In genomic region chr19:10881426-10882154, GRCm38 (mm10) we compare ENCODE assay signal across 7 mouse cellular contexts. TPM values are rescaled to one million over a fixed set of nuclear protein-coding genes. Genes with fewer than 3 reads are reported as not detected.
DNase-seq lines count a peak whose midpoint lies in the region; ATAC-seq lines count a peak whose summit lies in the region.

TSS of gene Tmem109 (minus strand) at chr19:10882001.

- H3K27me3 ChIP-seq in embryonic facial prominence, embryonic 11.5 days (ENCODE audit: control insufficient read depth, insufficient read depth, low read length) = no peaks in the 10 kb centered on the region
- H3K27me3 ChIP-seq in limb, embryonic 11.5 days (ENCODE audit: control insufficient read depth, insufficient read depth, low read length) = no peaks in the 10 kb centered on the region
- H3K27me3 ChIP-seq in midbrain, embryonic 14.5 days (ENCODE audit: control insufficient read depth, insufficient read depth, low read length) = no peaks in the 10 kb centered on the region

- DNase-seq in adrenal gland, postnatal 14 days = peak; percentile 96
- DNase-seq in embryonic facial prominence, embryonic 11.5 days (ENCODE audit: low spot score) = peak; percentile 97
- peak; percentile 99 for DNase-seq in heart, adult 11 months
- peak; percentile 93 for DNase-seq in kidney, adult 18-20 months
- DNase-seq in limb, embryonic 11.5 days (ENCODE audit: low spot score) = peak; percentile 96
- peak; percentile 98 for DNase-seq in midbrain, embryonic 14.5 days
- peak; percentile 80 to 83 for DNase-seq in spleen, adult 18-20 months

- H3K9me3 ChIP-seq in embryonic facial prominence, embryonic 11.5 days (replicated peaks; ENCODE audit: control insufficient read depth, low read length) = no peaks in the 10 kb centered on the region
- H3K9me3 ChIP-seq in limb, embryonic 11.5 days (ENCODE audit: control insufficient read depth, low read length) = no peaks in the 10 kb centered on the region
- H3K9me3 ChIP-seq in midbrain, embryonic 14.5 days (ENCODE audit: control insufficient read depth, low read length) = peaks cover 5% of the 10 kb centered on the region; the same call in 1 of the 2 replicates

- peak within 1 kb of the TSS; percentile 86 for H3K27ac ChIP-seq in embryonic facial prominence, embryonic 11.5 days (replicated peaks; ENCODE audit: low read depth, low read length)
- H3K27ac ChIP-seq in limb, embryonic 11.5 days (replicated peaks; ENCODE audit: low read depth, low read length) = peak within 1 kb of the TSS; percentile 86
- H3K27ac ChIP-seq in midbrain, embryonic 14.5 days (replicated peaks; ENCODE audit: low read depth, low read length) = peak within 1 kb of the TSS; percentile 96

- peak within 1 kb of the TSS; percentile 93 for H3K4me2 ChIP-seq in embryonic facial prominence, embryonic 11.5 days (ENCODE audit: low read depth, low read length)
- peak within 1 kb of the TSS; percentile 95 for H3K4me2 ChIP-seq in limb, embryonic 11.5 days (ENCODE audit: low read depth, severe bottlenecking)
- H3K4me2 ChIP-seq in midbrain, embryonic 14.5 days (ENCODE audit: low read length) = peak within 1 kb of the TSS; percentile 83

- peaks cover 2% of the 10 kb centered on the region; the same call in 1 of the 2 replicates for H3K36me3 ChIP-seq in embryonic facial prominence, embryonic 11.5 days (replicated peaks; ENCODE audit: control insufficient read depth, insufficient read depth, low read depth, low read length)
- H3K36me3 ChIP-seq in limb, embryonic 11.5 days (ENCODE audit: control insufficient read depth, insufficient read depth, low read length) = no peaks in the 10 kb centered on the region
- H3K36me3 ChIP-seq in midbrain, embryonic 14.5 days (ENCODE audit: control insufficient read depth, insufficient read depth, low read length) = 0 out of 2 replicates have a peak, but pooled peaks cover 7% of the 10 kb centered on the region

- peak; percentile 93 for ATAC-seq in embryonic facial prominence, embryonic 11.5 days (replicated peaks; ENCODE audit: insufficient number of reproducible peaks, low FRiP score, low TSS enrichment, low read depth)
- peak; percentile 92 for ATAC-seq in limb, embryonic 11.5 days (ENCODE audit: insufficient number of reproducible peaks, low FRiP score, low TSS enrichment, low read depth)
- peak; percentile 92 for ATAC-seq in midbrain, embryonic 14.5 days (ENCODE audit: low FRiP score, low TSS enrichment)

- H3K9ac ChIP-seq in embryonic facial prominence, embryonic 11.5 days (replicated peaks; ENCODE audit: low read length) = peak within 1 kb of the TSS; percentile 77
- peak within 1 kb of the TSS; percentile 86 for H3K9ac ChIP-seq in limb, embryonic 11.5 days (ENCODE audit: low read length)
- H3K9ac ChIP-seq in midbrain, embryonic 14.5 days (replicated peaks; ENCODE audit: low read length) = peak within 1 kb of the TSS; percentile 67

- H3K4me1 ChIP-seq in embryonic facial prominence, embryonic 11.5 days (ENCODE audit: control insufficient read depth, insufficient read depth, low read length) = 0 out of 2 replicates have a peak, but pooled peaks cover 5% of the 10 kb centered on the region
- peaks cover 10% of the 10 kb centered on the region; the same call in 1 of the 2 replicates for H3K4me1 ChIP-seq in limb, embryonic 11.5 days (ENCODE audit: control insufficient read depth, insufficient read depth, low read length)
- peaks cover 19% of the 10 kb centered on the region for H3K4me1 ChIP-seq in midbrain, embryonic 14.5 days (ENCODE audit: control insufficient read depth, insufficient read depth, low read length)

- WGBS in embryonic facial prominence, embryonic 11.5 days = under 1% methylated on average over 49 of the region's 49 CpGs
- under 1% methylated on average over 49 of the region's 49 CpGs for WGBS in limb, embryonic 11.5 days
- under 1% methylated on average over 49 of the region's 49 CpGs for WGBS in midbrain, embryonic 14.5 days

- peak within 1 kb of the TSS; percentile 53 for H3K4me3 ChIP-seq in embryonic facial prominence, embryonic 11.5 days (ENCODE audit: low read depth, low read length)
- peak within 1 kb of the TSS; percentile 55 for H3K4me3 ChIP-seq in limb, embryonic 11.5 days (ENCODE audit: low read depth, low read length)
- peak within 1 kb of the TSS; percentile 57 for H3K4me3 ChIP-seq in midbrain, embryonic 14.5 days (replicated peaks; ENCODE audit: low read depth, low read length)

RNA-seq across cellular contexts. Expression of gene Tmem109, which starts in this region (rescaled TPM):
- 92.7 and 101 TPM in 2 replicates for total RNA-seq in adrenal gland, postnatal 14 days (2021)
- polyA plus RNA-seq in embryonic facial prominence, embryonic 11.5 days (2014; fragmentation: Nextera tagmentation; extraction: Ambion mirVana) = 64.9 and 67.5 TPM in 2 replicates
- polyA plus RNA-seq in limb, embryonic 11.5 days (2014; fragmentation: Nextera tagmentation; extraction: Ambion mirVana) = 69.6 and 71.1 TPM in 2 replicates
- 35.8 and 41.2 TPM in 2 replicates for polyA plus RNA-seq in midbrain, embryonic 14.5 days (2014; fragmentation: Nextera tagmentation; extraction: Ambion mirVana)

Comparison
In these comparisons a context has a peak if more than half of its experiments do, and no peak if none do; other contexts are left out.
1. Peak in every context shown above with its lines: DNase-seq, ATAC-seq, H3K4me3 ChIP-seq and H3K27ac ChIP-seq.